Mouse (Mus musculus) megakaryocyte progenitor cell, adult 5-6 weeks (primary cell): ENCODE measurements around the gene Gpbp1. TPM values are rescaled to one million over a fixed set of nuclear protein-coding genes. Genes with fewer than 3 reads are reported as not detected.

Experiments used
- ATAC-seq: replicated peaks from 2 replicates; pipeline ENCODE4 v1.8.0; 2016; ENCODE audit warnings: mild to moderate bottlenecking, moderate TSS enrichment, inconsistent platforms; ENCODE audit not compliant: poor library complexity
- total RNA-seq, 2 experiments: library from RNA; stranded (forward) in 1 of 2; stranded (reverse) in 1 of 2; fragments of 157-497, 149-512 nt in 1 of 2; fragments of 200-1000 nt in 1 of 2; gene quantifications; 2 replicates each; pipeline versions ENCODE4 v1.2.3 to v1.2.4; 2015 to 2017

Gpbp1 gene
- total RNA-seq, 2 experiments from 2014 or later = 111 to 125 TPM

- ATAC-seq = no peak
Measured at GRCm38 (mm10) chr13:111470562-111471237, 19.2 kb downstream of the Gpbp1 start.

- ATAC-seq = no peak
Measured at GRCm38 (mm10) chr13:111467350-111467749, 22.6 kb downstream of the Gpbp1 start.

- ATAC-seq = peak; percentile 88
Measured at GRCm38 (mm10) chr13:111461424-111461823, 28.5 kb downstream of the Gpbp1 start.

GRCm38 (mm10) chr13:111456790-111457189 is 33.1 kb downstream of the Gpbp1 start:
- no peak for ATAC-seq

GRCm38 (mm10) chr13:111444325-111444724 is 45.6 kb downstream of the Gpbp1 start:
- no peak for ATAC-seq

GRCm38 (mm10) chr13:111431174-111431573 is 58.7 kb downstream of the Gpbp1 start:
- no peak for ATAC-seq

GRCm38 (mm10) chr13:111421330-111421729 is 68.6 kb downstream of the Gpbp1 start:
- ATAC-seq = peak; percentile 46; the same call in 1 of the 2 replicates

GRCm38 (mm10) chr13:111418087-111418486 is 71.8 kb downstream of the Gpbp1 start:
- no peak for ATAC-seq

- ATAC-seq = peak; percentile 84
Measured at GRCm38 (mm10) chr13:111413156-111413555, 76.8 kb downstream of the Gpbp1 start.

GRCm38 (mm10) chr13:111410831-111411230 is 79.1 kb downstream of the Gpbp1 start:
- ATAC-seq = 0 out of 2 replicates have a peak, but pooled peaks have one; percentile 57

- no peak for ATAC-seq
Measured at GRCm38 (mm10) chr13:111406859-111407389, 83.0 kb downstream of the Gpbp1 start.

- ATAC-seq = no peak
Measured at GRCm38 (mm10) chr13:111405956-111406355, 84.0 kb downstream of the Gpbp1 start.

GRCm38 (mm10) chr13:111397600-111398151 is 92.2 kb downstream of the Gpbp1 start:
- no peak for ATAC-seq

GRCm38 (mm10) chr13:111397061-111397460 is 92.8 kb downstream of the Gpbp1 start:
- ATAC-seq = no peak

- no peak for ATAC-seq
Measured at GRCm38 (mm10) chr13:111395528-111395927, 94.4 kb downstream of the Gpbp1 start.

GRCm38 (mm10) chr13:111394904-111395303 is 95.0 kb downstream of the Gpbp1 start:
- ATAC-seq = no peak

GRCm38 (mm10) chr13:111394341-111394740 is 95.6 kb downstream of the Gpbp1 start:
- ATAC-seq = no peak

GRCm38 (mm10) chr13:111393426-111393825 is 96.5 kb downstream of the Gpbp1 start:
- ATAC-seq = no peak

GRCm38 (mm10) chr13:111391426-111391825 is 98.5 kb downstream of the Gpbp1 start:
- no peak for ATAC-seq

GRCm38 (mm10) chr13:111391011-111391410 is 98.9 kb downstream of the Gpbp1 start:
- no peak for ATAC-seq

- no peak for ATAC-seq
Measured at GRCm38 (mm10) chr13:111384011-111384985, 105.6 kb downstream of the Gpbp1 start.
